Mouse (Mus musculus) G1E-ER4 (cell line): ENCODE measurements around the gene Noct. TPM values are rescaled to one million over a fixed set of nuclear protein-coding genes. Genes with fewer than 3 reads are reported as not detected.

Experiments used
- GATA1 ChIP-seq: IDR thresholded peaks from one replicate; pipeline ENCODE4 v1.8.0; 2012; ENCODE audit warnings: low read length, inconsistent platforms
- polyA plus RNA-seq: library from polyadenylated mRNA; stranded (reverse); fragments of >175 nt; gene quantifications from 2 replicates; pipeline ENCODE4 v1.2.3, GENCODE M21; 2012

The Noct gene
- polyA plus RNA-seq, 1 experiment: 32.2 TPM

GRCm38 (mm10) chr3:51249866-51250265 is 25.6 kb downstream of the Noct start:
- TF ChIP-seq GATA1: no peak

- TF ChIP-seq GATA1: no peak
Observed at GRCm38 (mm10) chr3:51251057-51251456, 26.8 kb downstream of the Noct start.

GRCm38 (mm10) chr3:51252223-51252622 is 28.0 kb downstream of the Noct start:
- TF ChIP-seq GATA1: no peak

- no peak for TF ChIP-seq GATA1
Observed at GRCm38 (mm10) chr3:51252689-51253402, 28.6 kb downstream of the Noct start.

GRCm38 (mm10) chr3:51254784-51255183 is 30.5 kb downstream of the Noct start:
- no peak for TF ChIP-seq GATA1

GRCm38 (mm10) chr3:51256450-51256849 is 32.2 kb downstream of the Noct start:
- TF ChIP-seq GATA1: no peak

- no peak for TF ChIP-seq GATA1
Observed at GRCm38 (mm10) chr3:51258070-51258469, 33.8 kb downstream of the Noct start.

- TF ChIP-seq GATA1: no peak
Observed at GRCm38 (mm10) chr3:51262942-51263341, 38.7 kb downstream of the Noct start.

GRCm38 (mm10) chr3:51268434-51268833 is 44.2 kb downstream of the Noct start:
- TF ChIP-seq GATA1: no peak

GRCm38 (mm10) chr3:51270069-51270817 is 46.0 kb downstream of the Noct start:
- TF ChIP-seq GATA1: no peak

- TF ChIP-seq GATA1: no peak
Observed at GRCm38 (mm10) chr3:51275956-51276398, 51.7 kb downstream of the Noct start.

- no peak for TF ChIP-seq GATA1
Observed at GRCm38 (mm10) chr3:51276421-51277111, 52.3 kb downstream of the Noct start.

- TF ChIP-seq GATA1: no peak
Observed at GRCm38 (mm10) chr3:51277201-51278150, 53.2 kb downstream of the Noct start.

GRCm38 (mm10) chr3:51278433-51278832 is 54.2 kb downstream of the Noct start:
- TF ChIP-seq GATA1: peak; percentile 6

GRCm38 (mm10) chr3:51281727-51282126 is 57.5 kb downstream of the Noct start:
- TF ChIP-seq GATA1: no peak

- no peak for TF ChIP-seq GATA1
Observed at GRCm38 (mm10) chr3:51284375-51284774, 60.1 kb downstream of the Noct start.
